Comparison of ENCODE assay signal across 9 mouse cellular contexts in the genomic region with DNA sequence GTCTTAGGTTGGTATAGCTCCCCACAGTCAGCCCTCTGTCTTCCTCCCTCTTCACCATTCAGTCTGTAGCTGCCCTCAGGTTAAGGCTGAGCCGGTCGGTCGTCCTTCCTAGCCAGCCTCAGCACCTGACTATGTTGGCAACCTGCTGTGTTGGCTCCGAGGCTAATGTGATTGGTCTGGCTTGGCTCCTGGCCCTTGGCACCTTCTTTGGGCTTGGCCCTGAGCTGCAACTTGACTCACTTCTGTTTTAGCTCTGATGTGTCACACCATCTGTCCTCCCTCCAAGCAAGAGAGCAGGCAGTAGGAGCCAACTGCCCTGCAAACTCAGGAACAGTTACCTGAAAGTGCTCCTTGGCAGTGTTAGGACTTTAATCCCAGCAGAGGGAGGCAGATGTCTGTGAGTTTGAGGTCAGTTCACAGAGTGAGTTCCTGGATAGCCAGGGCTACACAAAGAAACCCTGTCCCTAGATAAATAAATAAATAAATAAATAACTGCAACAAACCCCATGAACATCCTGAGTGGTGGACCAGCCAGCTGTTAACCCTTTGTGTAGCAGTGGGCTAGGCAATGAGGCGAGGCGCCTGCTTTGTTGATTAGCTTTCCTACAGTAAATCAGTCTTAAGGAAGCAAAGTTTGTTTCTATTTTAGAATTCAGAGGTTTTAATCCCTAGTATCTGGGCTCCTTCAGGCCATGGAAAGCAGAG. TPM values are rescaled to one million over a fixed set of nuclear protein-coding genes. Genes with fewer than 3 reads are reported as not detected.
DNase-seq lines count a peak whose midpoint lies in the region; ATAC-seq lines count a peak whose summit lies in the region.
"Had no signal": no experiment of that assay in that cellular context is flagged by ENCODE, and none has a peak within 500 bp of the region (broad histone marks: within the 10 kb centered on the region; RNA-seq: fewer than 3 reads in every experiment).

No protein-coding gene starts in this region.

- no peaks in the 10 kb centered on the region for H3K27me3 ChIP-seq in hindbrain, embryonic 15.5 days
- H3K27me3 ChIP-seq in hindbrain, embryonic 14.5 days (ENCODE audit: control insufficient read depth, insufficient read depth, low read length), result no peaks in the 10 kb centered on the region

- no peak overlapping the region for H3K4me3 ChIP-seq in hindbrain, embryonic 15.5 days
- H3K4me3 ChIP-seq in hindbrain, embryonic 14.5 days (replicated peaks; ENCODE audit: low read length), result no peak overlapping the region

- no peak overlapping the region for H3K9ac ChIP-seq in hindbrain, embryonic 15.5 days
- H3K9ac ChIP-seq in hindbrain, embryonic 14.5 days, result no peak overlapping the region

- intact Hi-C loops in gastrocnemius, postnatal 14 days (cut with DNase I; ENCODE audit: low total_unique reads), result no loop called here

- no peaks in the 10 kb centered on the region for H3K9me3 ChIP-seq in hindbrain, embryonic 15.5 days
- no peaks in the 10 kb centered on the region for H3K9me3 ChIP-seq in hindbrain, embryonic 14.5 days (ENCODE audit: control insufficient read depth, low read length)

- WGBS in hindbrain, embryonic 15.5 days, result 51% methylated on average over 6 of the region's 6 CpGs
- WGBS in hindbrain, embryonic 14.5 days, result 50% methylated on average over 6 of the region's 6 CpGs

- H3K4me1 ChIP-seq in hindbrain, embryonic 15.5 days (replicated peaks), result peaks cover 8% of the 10 kb centered on the region; the same call in 1 of the 2 replicates
- H3K4me1 ChIP-seq in hindbrain, embryonic 14.5 days (replicated peaks; ENCODE audit: control insufficient read depth, insufficient read depth, low read length), result no peaks in the 10 kb centered on the region

- no peak for ATAC-seq in hindbrain, embryonic 15.5 days (ENCODE audit: low FRiP score, low read depth)
- ATAC-seq in hindbrain, embryonic 14.5 days (ENCODE audit: low FRiP score), result no peak

- H3K27ac ChIP-seq in hindbrain, embryonic 15.5 days (replicated peaks), result peak overlapping the region; percentile 57
- H3K27ac ChIP-seq in hindbrain, embryonic 14.5 days, result no peak overlapping the region

- H3K36me3 ChIP-seq in hindbrain, embryonic 15.5 days, result no peaks in the 10 kb centered on the region
- no peaks in the 10 kb centered on the region for H3K36me3 ChIP-seq in hindbrain, embryonic 14.5 days (replicated peaks; ENCODE audit: control insufficient read depth, insufficient read depth)

- H3K4me2 ChIP-seq in hindbrain, embryonic 15.5 days, result no peak overlapping the region
- no peak overlapping the region for H3K4me2 ChIP-seq in hindbrain, embryonic 14.5 days (replicated peaks)

- DNase-seq in hindbrain, embryonic 14.5 days (ENCODE audit: low spot score), result no peak
- DNase-seq in urinary bladder, postnatal 25 days (ENCODE audit: low spot score), result peak; percentile 26
- no peak for DNase-seq in urinary bladder, postnatal 10 days (ENCODE audit: low spot score)
- DNase-seq in gastrocnemius, postnatal 14 days, result peak; percentile 86
- peak; percentile 75 for DNase-seq in lung, postnatal 36 days
- DNase-seq in thymus, postnatal 36 days, result no peak
- no peak for DNase-seq in embryo, embryonic 10 days (ENCODE audit: low spot score)

RNA-seq across cellular contexts. Expression of gene Tnfsfm13, which starts 11.0 kb away (rescaled TPM):
- polyA plus RNA-seq in hindbrain, embryonic 15.5 days (2015; fragmentation: Nextera tagmentation; extraction: Ambion mirVana), result 1.2 and 1.9 TPM in 2 replicates
- polyA plus RNA-seq in hindbrain, embryonic 14.5 days (2014; fragmentation: Nextera tagmentation; extraction: Ambion mirVana), result 1.1 and 2.6 TPM in 2 replicates
- total RNA-seq in gastrocnemius, postnatal 14 days (2021), result 1 to 10 TPM; 2.2 to 3.0 TPM

RNA-seq across cellular contexts. Expression of gene Tnfsf12, which starts 11.3 kb away (rescaled TPM):
- 3.5 and 5.0 TPM in 2 replicates for polyA plus RNA-seq in hindbrain, embryonic 15.5 days (2015; fragmentation: Nextera tagmentation; extraction: Ambion mirVana)
- polyA plus RNA-seq in hindbrain, embryonic 14.5 days (2014; fragmentation: Nextera tagmentation; extraction: Ambion mirVana), result 4.2 and 5.0 TPM in 2 replicates
- 10 to 100 TPM; 14.0 to 14.8 TPM for total RNA-seq in gastrocnemius, postnatal 14 days (2021)
- total RNA-seq: CH12.LX had no signal

RNA-seq across cellular contexts. Expression of gene Tnfsf13, which starts 21.3 kb away (rescaled TPM):
- polyA plus RNA-seq in hindbrain, embryonic 15.5 days (2015; fragmentation: Nextera tagmentation; extraction: Ambion mirVana), result 0.61 and 0.76 TPM in 2 replicates
- 0.20 and 0.55 TPM in 2 replicates for polyA plus RNA-seq in hindbrain, embryonic 14.5 days (2014; fragmentation: Nextera tagmentation; extraction: Ambion mirVana)
- 1 to 10 TPM; 1.3 to 1.8 TPM for total RNA-seq in gastrocnemius, postnatal 14 days (2021)

RNA-seq across cellular contexts. Expression of gene Senp3, which starts 25.0 kb away (rescaled TPM):
- polyA plus RNA-seq in hindbrain, embryonic 15.5 days (2015; fragmentation: Nextera tagmentation; extraction: Ambion mirVana), result 101 and 103 TPM in 2 replicates
- 96.2 and 99.2 TPM in 2 replicates for polyA plus RNA-seq in hindbrain, embryonic 14.5 days (2014; fragmentation: Nextera tagmentation; extraction: Ambion mirVana)
- total RNA-seq in gastrocnemius, postnatal 14 days (2021), result 10 to 100 TPM; 22.4 to 23.2 TPM

RNA-seq across cellular contexts. Expression of gene Eif4a1, which starts 34.7 kb away (rescaled TPM):
- 476 and 491 TPM in 2 replicates for polyA plus RNA-seq in hindbrain, embryonic 15.5 days (2015; fragmentation: Nextera tagmentation; extraction: Ambion mirVana)
- 559 and 579 TPM in 2 replicates for polyA plus RNA-seq in hindbrain, embryonic 14.5 days (2014; fragmentation: Nextera tagmentation; extraction: Ambion mirVana)
- 100 to 1,000 TPM; 141 to 170 TPM for total RNA-seq in gastrocnemius, postnatal 14 days (2021)

Comparison
In these comparisons a context has a peak if more than half of its experiments do, and no peak if none do; other contexts are left out.
1. DNase-seq: peak in urinary bladder, postnatal 25 days (single experiment), gastrocnemius, postnatal 14 days (single experiment) and lung, postnatal 36 days (single experiment); none in hindbrain, embryonic 14.5 days (single experiment), urinary bladder, postnatal 10 days (single experiment), thymus, postnatal 36 days (0 of 2) and embryo, embryonic 10 days (single experiment).